Mouse (Mus musculus) testis, adult 2 months (tissue): Measurements from ENCODE around the gene Sorl1.

ENCODE experiments used
- CTCF ChIP-seq: fragments of 200-500 bp; IDR thresholded peaks from 2 replicates; pipeline ENCODE4 v1.5.1; 2012; ENCODE audit warnings: low read depth, mild to moderate bottlenecking, inconsistent platforms, low read length, moderate library complexity; ENCODE audit not compliant: control insufficient read depth, insufficient read depth, insufficient replicate concordance
- POLR2A ChIP-seq: fragments of 200-500 bp; IDR thresholded peaks from 2 replicates; pipeline ENCODE4 v1.6.1; 2012; ENCODE audit warnings: low read depth, mild to moderate bottlenecking, inconsistent platforms, low read length, moderate library complexity; ENCODE audit not compliant: control insufficient read depth

DNA sequence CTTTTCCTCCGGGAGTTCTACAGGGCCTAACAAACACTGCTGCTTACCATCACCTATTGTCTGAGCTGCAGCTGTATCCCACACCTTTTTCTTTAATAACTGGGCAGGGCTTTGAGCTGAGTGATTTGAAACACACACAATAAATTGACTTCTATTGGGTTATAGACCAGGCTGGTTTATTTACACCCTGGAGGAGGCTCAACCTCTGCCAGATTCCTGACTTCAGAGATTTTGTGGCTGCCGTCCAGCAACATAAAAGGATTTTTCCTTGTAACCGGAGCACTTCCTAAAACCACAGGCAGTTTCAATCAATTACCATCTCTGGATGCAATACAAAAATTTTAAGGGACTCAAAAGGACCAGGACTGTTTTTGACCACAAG is 186.1 kb downstream of the Sorl1 start:
- TF ChIP-seq POLR2A (no peak), CTCF (no peak)
